Mouse (Mus musculus) mouse trophoblast stem cell (cell line): ENCODE data around the gene Unc13c.

Source experiments
- in situ Hi-C, 2 experiments: fragments of 300-500 bp; cut with MseI, MboI; formaldehyde crosslinking; loops; 2 replicates in 1 of 2; 3 replicates in 1 of 2; pipeline ENCODE4 v1.15.1; 2025

Gene Unc13c

DNA sequence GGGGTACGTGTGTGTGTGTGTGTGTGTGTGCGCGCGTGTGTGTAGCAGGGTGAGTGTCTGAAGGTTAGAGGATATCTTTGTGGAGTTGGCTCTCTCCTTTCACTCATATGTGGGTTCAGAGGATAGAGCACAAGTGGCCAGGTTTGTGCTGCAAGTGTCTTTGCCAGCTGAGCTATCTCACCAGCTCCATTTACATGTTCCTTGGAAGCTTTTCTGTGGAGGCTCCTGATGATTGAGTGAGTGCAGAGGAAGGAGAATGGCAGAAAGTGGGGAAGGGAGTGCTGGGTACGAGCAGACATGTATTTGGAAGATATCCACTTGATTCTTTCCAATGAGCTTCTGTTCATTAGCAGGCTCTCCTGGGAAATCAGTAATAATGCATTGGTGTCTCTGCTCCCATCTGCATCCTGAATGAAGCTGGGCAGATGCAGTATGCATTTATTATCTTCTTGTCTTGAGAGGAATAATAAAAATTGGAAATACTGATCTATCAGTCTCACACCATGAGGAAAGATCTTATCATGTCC is 86.3 kb downstream of the Unc13c start:
- in situ Hi-C loops: no loop called here

DNA sequence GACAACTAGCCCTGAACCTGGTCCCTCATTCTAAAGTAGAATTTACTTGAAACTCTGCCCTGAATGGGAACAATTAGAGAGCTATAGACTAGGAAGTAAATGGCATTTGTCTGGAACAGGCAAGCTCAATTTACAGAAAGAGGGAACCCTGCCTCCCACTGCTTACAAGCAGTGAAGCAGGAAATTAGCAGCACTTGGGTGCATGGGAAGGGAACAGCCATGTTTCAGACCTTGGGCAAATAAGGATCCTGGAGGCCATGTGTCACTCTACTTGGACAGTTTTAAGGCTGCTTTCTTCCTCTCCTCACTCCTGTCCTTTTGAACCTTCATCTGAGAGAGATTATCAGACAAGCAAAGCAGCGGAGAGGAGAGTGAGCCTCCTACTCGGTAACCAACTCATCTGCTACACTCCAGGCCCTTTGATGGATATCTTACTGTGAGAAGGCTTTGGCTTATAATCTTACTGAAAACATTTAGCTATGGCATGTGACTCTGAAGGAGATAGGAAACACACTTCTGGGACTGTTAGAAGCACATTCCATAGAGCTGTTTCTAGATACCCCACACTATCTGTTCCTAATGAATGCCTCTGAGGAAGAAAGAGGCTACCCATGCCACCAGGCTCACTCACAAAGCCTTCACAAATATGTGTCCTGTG is 101.2 kb downstream of the Unc13c start:
- in situ Hi-C loops: no loop called here

DNA sequence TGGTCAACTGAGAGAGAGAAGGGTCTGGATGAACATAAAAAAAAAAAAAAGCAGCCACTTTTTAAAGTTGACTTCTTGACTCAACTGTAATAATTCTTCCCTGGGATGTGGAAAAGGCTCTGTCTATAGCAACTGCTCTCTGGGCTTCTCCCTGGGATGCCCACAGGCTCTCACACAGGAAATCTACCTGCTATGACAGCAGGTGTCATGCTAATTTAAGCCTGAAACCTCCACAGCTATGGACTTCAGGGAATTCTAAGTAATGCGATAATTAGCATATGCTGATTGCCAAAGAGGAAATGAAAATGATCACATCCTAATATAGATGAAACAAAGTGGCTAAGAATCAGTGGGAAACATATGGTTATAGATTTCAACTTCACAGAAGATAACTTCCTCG is 102.1 kb downstream of the Unc13c start:
- in situ Hi-C loops: no loop called here

DNA sequence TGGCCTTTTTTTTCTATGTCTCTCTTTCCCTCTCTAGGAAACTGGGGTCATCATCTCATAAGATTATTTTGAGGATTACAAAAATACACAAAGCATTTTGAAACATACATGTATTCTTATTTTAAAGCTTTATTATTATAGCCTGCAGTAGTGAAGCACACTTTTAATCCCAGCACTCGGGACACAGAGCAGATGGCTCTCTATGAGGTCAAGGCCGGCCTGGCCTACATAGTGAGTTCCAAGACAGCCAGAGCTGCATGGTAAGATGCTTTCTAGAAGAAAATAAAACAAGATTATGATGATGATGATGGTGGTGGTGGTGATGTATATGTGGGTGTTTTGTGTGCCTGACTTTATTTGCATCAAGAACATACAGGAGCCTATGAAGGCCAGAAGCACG is 109.3 kb downstream of the Unc13c start:
- in situ Hi-C loops: no loop called here

DNA sequence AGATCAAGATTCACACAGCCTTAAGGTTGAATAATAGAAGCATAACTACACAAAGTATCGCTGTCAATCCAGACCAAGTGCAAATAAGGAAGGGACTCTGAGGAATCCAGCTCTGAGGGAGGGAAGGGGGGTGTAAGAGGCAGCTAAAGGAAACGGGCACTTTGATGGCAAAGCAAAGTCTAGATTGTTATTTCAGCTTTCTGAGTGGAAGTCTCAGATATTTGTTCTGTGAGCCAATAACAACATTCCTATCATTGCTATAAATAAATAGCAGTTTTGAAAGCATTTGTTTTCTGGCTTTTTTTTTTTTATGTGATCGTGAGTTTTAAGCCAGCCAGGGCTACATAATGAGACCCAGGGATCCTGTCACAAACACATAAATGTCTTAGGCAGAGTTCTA is 114.5 kb downstream of the Unc13c start:
- in situ Hi-C loops: no loop called here

DNA sequence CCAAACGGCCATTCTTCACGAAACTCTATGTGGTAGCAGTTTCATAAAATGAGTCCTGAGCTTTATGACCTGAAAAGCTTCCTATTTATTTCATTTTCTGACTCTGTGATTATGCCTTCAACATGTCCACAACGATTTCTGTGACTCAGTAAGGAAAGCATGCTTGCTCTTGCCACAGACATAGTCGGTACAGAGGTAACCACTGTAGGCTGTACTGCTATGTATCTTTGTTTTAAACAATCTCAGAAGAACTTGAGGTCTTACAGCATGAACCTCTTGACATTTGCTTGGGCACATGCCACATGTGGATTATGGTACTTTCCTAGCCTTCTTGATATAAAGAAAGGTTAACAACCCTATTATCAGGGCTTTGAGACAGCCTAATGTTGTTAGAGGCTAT is 162.1 kb downstream of the Unc13c start:
- in situ Hi-C loops: no loop called here

DNA sequence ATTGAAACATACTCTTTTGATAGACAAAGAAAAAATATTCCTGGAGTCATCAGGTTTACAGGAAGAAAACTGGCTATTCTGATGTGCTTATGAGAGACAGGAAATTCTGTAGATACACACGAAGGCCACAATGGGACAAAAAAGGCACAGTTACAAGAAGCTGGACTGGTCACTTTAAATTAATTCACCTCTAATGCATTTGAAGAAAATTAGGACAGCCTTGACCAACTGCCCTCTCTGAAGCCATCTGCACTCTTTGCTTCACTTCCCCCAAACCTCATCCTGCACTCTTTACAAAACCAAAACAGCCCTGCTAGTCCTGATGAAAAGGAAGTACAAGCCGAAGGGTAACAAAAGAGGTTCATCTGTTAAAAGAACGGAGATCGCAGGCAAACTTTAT is 194.2 kb downstream of the Unc13c start:
- in situ Hi-C loops: no loop called here

DNA sequence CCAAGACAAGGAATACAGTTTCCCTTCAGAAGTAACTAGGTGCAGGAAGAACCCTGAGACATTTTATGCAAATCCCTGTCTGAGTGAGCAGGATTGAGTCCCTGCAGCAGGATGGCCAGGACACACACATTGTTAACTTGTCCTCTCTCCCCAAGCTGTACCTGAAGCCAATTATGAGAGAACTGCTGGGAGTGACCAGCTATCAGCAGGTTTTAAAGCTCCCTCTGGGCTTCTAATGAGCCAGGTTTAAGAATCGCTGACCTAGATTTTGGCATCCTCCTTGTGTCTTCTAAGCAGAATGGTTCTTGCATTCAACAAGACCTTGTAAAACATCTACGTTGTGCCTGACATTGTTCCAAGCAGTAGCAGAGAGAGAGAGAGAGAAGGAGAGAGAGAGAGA is 213.6 kb downstream of the Unc13c start:
- in situ Hi-C loops: no loop called here

DNA sequence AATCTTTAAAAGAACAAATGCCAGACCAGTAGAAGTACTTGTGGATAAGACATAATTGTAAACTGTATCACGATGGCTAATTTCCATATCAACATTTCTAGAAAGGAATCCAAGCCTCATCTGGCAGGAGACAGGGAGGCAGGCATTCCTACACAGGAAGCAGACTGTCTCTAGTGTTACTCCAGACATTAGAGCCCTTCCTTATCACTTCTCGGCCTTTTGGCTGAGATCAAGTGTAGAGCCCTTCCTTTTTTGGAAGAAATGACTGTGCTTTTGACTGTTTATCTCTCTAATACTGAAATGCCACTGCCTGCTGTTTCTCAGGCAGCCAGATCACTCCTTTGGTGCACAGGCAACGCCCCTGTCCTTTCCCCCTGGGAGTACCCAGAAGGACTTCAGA is 215.3 kb downstream of the Unc13c start:
- in situ Hi-C loops: no loop called here

DNA sequence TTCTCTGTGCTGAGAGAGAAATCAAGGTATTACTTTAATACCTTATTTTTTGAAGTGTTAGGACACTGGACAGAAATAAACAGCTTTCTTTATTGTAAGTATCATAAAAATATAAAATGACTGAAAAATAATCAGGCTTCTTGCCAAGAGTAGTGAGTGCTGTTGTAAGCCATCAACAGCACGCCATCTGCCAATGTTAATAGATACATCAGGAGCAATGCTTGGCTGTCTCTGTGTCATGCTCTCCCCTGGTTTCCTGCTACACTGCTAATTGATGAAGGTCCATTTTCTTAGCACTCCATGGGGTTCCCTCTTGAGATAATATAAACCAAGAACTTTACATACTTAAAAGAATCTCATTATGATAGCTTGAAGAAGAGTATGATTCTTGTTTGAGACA is 217.4 kb downstream of the Unc13c start:
- in situ Hi-C loops: no loop called here

DNA sequence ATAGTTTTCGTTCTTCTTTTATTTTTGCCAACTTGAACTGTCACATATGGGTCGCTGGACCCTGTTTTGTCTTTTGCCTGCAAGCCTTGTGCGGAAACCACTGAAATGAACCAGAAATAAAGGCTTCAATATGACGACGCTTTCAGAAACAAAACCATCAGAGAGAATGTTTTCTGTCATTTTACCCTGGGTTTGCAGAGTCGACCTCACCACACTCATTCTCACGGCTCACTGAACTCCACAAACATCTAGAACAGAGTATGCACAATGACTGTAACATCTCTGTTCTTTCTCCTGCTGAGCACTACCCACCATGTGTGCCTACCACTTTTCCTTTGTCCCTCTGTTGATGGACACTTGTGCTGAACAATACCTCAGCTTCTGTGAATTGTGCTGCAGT is 234.3 kb downstream of the Unc13c start:
- in situ Hi-C loops: no loop called here

DNA sequence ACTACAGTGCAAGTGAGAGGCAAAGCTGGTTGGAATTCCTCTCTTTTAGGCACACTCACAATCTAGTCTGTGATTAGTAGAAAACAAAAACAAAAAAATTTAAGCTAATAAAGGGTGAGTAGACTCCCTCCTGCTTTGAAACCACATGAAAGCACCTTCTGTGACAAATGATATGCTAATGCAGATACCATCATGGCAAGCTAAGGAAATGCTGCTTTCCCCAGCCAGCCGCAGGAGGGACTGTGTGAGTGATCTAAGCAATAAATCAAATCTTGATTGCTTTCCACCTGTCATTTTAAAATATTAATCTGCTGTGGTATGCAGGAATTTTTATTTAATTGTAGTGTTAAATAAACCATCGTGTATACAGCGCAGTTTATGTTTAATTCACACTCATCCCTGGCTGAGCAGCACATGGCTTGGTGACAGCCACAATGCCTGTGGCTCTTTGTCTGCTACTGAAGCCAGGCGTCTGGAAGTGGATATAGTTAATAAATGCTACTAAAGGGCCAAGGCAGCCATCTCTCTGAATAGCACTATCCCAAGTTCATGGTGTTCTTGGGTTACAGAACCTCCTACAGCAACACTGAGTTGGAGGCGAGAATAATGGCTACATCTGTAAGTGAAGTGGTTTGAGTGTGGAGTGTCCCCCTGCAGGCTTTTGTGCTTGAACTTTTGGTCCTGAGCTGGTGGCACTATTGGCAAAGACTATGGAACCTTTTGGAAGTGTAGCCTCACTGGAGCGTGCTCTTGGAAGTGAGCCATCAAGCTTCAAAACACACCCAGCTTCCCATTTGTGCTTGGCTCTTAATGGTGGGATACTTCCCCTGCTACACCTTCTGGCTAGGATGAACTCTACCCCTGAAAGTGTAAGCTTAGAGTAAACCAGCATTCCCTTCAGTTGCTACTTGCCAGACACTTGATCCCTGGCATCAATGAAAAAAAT is 242.8 kb downstream of the Unc13c start:
- in situ Hi-C loops: no loop called here

DNA sequence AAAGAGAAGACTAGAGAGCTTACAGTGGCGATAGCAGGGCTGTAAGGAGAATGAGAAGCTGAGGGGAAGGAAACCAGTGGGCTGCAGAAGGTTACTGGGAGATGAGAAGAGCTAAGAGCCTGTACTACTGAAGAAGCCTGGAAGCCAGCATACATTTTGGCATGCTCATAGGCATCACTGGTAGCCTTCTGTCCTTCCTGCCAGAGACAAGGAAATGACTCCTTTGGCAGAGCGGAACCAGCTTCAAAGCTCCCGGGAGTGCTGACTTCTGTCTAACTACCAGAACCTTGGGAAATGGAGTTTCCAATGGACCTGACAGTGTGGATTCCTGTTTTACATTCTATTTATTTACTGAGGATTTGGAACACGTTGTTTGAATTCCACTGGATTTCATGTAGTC is 244.0 kb downstream of the Unc13c start:
- in situ Hi-C loops: no loop called here

DNA sequence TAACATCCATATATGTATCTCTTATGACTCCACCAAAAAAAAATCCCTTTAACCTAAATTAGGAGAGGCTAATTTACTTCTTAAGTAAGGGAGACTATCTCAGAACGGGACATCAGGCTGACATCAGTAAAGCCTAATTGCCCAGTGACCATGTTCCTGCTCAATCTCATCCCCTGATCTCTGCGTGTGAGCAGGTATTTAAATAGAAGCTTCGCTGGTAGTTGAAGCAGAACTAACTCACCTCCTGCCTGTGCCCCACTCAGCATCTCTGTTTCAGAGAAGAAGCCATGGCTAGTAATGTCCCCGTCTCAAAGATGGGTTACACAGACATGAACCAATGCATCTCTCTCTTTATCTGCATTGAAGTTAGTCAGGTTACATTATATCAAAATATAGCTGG is 255.3 kb downstream of the Unc13c start:
- in situ Hi-C loops: no loop called here

DNA sequence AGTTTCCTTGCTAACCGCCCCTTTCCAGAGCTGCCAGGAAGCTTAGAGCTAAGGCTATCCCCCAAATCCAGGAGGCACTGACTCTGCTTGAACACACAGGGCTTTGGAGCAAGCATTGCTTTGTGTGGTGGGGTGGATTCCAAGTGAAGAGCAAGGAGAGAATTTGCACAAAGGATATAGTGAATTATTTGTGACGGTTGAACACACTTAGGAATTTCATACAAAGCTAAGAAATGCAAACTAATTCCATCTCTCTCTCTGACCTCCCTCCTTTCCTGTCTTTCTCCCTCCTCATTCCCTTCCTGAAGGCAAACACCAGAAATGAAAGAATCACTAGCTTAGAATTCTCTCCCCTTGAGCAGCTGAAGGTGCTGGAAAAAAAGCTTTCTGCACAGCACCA is 271.7 kb downstream of the Unc13c start:
- in situ Hi-C loops: no loop called here

DNA sequence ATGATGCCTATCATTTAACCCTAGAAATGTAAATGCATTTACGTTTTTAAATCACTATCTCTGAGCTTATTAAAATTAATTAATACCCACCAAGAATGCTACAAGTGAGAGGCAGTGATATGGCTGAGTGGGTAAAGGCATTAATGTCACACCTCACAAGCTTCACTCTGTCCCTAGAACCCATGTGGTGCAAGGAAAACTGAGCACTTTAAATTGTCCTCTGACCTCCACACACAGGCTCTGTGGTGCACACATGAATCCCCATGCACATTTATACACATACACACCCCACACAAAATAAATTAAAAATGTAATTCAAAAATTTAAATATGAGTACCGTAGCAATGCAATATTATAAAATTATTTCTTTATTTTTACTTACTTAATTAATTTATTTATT is 287.2 kb downstream of the Unc13c start:
- in situ Hi-C loops: no loop called here

DNA sequence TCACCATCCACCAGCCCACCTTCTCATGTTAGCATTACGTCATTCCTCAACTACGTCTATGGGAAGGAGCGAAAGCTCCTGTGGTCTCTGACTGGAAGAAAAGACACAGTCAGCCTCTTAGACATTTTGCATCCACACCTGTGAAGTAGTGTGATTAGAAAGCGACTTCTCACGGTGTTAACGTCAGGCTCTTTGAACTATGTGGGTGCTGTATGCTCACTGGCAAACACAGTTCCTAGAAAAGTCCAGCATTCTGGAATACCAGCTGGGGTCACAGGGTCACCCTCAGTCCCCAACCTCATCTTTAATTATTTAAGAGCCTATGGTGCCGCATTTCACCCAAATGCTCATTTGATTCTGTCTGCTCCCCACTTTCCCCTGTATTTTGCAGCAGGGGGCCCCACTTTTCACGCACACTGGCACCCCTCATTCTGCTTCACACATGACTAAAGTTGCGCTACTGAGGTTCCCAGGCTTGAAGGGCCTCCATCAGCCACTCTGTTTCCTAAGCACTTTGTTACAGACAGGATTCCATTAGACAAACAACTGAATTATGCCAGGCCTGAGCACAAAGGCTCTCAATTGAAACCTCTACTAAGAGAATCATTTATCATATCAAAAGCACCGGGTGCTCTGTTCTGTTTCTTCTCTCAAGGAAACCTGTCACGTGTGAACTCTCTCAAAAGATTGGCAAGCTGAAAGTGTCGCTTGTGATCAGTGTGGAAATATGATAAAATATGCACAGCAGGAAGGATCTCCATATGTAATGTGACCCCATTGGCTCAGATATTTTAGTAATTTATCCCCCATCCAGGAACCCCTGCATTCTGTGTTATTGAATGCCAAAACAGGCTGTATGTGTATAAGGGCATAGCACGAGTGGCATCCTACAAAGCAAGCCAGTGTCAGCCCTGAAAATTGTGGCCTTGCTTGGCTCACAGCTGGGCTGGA is 287.9 kb downstream of the Unc13c start:
- in situ Hi-C loops: no loop called here

DNA sequence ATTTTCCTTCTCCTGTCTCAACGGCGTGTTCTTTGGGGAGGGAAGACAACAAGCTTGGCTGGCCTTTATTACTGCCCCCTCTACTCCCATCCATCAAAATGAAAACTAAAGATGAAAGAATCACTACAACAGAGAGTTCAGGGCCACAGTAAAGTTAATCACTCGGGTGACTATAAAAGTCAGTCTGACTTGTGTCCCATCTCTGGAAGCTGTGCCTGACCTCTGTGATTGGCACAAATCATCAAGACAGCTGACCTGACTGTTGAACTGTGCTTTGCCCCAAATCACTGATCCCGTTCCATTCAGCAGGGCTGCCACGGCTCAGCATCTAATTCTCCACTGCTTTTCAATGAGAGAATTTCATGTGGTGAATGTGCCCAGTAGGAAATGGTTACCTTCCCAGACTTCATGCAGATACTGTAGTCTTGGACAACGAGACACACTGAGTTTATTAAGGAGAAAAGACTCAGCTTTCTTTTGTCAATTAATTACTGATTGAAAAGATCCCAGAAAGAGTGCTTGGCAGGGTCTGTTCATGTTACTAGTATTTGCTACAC is 297.0 kb downstream of the Unc13c start:
- in situ Hi-C loops: no loop called here

DNA sequence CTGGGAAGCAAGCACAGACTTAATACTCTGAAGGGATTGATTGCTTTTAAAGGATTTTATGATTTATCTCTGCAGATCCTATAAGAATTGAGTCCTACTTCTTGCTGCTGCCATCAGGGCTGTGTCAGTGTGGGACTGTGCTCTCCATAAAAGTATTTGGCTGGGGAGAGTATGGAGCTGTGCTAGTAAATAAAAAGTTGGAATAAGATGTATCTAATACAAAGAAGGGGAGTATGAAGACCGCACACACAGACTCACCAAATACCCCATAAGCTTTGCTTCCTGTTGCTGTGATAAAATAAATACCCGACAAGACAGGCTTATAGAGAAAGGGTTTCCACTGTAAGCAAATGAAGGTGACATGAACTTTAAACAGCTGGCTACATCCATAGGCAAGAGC is 298.7 kb downstream of the Unc13c start:
- in situ Hi-C loops: no loop called here

DNA sequence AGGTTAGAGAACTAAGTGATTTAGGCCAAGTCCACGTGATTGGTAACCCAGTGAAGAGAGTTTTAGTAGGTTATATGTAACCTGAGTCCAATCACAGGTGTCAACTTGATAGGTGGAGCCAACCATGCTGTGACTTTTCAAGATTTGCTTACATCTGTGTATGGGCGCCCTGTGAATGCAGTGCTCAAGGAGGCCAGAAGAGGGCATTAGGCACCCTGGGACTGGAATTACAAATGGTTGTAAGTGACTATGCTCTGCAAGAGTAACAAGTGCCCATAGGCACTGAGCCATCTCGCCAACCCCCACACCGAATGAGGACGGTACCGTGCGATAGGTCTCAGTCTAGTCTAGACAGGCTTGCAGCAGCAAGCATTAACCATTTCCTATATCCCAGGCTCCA is 305.9 kb downstream of the Unc13c start:
- in situ Hi-C loops: no loop called here

DNA sequence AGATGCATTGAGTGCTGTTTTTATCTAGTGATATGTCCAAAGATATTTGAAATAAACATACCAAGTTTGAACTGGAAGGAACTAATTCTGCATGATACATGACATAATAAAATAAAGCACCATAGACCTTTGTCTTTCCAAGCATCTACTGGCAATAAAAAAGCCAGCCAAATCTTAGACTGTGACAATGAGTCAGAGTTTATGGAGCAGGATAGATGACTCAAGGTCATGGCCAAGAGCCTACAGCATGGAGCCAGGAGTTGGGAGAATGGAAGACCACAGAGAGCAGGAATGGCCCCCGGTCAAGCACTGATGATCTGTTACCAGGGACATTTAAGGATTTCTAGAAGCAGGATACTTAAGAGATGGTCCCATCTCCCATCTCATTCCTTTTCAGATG is 319.7 kb downstream of the Unc13c start:
- in situ Hi-C loops: no loop called here

DNA sequence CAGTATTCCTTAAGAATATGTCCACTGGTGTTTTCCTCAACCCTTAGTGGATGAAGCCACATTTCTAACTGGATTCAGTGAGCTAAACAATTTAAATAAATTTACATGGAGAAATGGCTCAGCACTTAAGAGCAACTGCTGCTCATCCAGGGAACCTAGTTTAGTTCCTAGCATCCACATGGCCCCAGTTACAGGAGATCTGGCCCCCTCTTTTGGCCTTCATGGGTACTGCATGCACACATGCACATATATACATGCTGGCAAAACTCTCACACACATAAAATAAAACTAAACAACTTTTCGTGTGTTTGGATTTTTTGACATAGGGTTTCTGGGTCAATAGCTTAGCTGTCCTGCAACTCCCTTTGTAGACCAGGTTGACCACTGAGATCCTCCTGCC is 330.6 kb downstream of the Unc13c start:
- in situ Hi-C loops: no loop called here
